Mouse (Mus musculus): ENCODE measurements at regions not wholly inside any gene's neighbourhood (a gene's known extent, or its start where the extent isn't known, plus 50 kb on each side); places are given as distances from the start of the nearest gene placed in this dataset.

DNA sequence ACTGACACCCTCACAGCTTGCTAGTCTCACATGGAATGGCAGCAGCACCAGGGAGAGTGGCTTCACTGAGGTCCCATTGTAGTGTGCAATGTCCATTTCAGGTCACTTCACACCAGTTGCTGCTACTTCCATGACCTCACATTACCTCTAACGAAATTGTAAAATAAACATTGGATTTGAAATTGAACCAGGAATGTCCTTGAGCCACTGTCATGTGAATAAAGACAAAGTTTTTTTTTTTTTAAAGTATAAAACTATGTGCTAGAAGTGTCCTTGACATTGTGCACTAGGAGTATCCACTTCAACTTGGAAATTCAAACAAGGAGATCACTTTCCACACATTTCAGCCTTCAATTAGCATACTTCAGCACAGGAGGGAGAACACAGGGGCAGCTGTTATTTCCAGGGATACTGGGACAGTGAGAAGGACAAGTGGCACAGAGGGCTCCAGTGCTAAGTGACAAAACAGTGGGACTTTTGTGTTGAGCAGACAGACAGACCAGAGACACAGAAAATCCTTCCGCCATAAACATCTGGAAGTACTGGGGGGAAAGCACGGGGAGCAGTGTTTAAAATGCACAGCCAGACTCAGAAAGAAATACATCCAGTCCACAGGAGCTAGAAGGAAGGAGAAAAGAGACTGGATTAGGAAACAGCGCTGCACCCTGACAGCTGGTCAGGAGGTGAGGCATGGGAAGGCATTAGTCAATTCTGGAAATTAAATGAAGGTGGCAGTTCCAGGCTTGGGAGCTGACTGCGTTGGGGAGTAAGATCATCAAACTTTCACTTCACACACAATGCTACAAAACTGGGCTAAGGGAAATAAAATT is 49.9 kb upstream of the Prkd1 start:
- H3K27me3 ChIP-seq (ENCODE audit: control insufficient read depth, insufficient read depth, low read length): no peaks in the 10 kb centered on the region
- H3K4me3 ChIP-seq (ENCODE audit: insufficient read depth in 1 of 2, low read depth in 2 of 2, low read length in 2 of 2): no peak overlapping the region
- ATAC-seq (ENCODE audit: insufficient read depth): no peak
- no peak for TF ChIP-seq CTCF (IDR thresholded peaks at IDR 0.05; ENCODE audit: low read depth)
- no peak for DNase-seq (ENCODE audit: low read depth in 3 of 3, low spot score in 3 of 3)
- no peaks in the 10 kb centered on the region for H3K9me3 ChIP-seq (ENCODE audit: control insufficient read depth, low read length)
- no peaks in the 10 kb centered on the region for H3K36me3 ChIP-seq (replicated peaks; ENCODE audit: control insufficient read depth, insufficient read depth, low read depth)
- H3K4me2 ChIP-seq (ENCODE audit: low read depth): no peak overlapping the region
- no peak overlapping the region for H3K9ac ChIP-seq (replicated peaks)
- no peak overlapping the region for H3K27ac ChIP-seq
- H3K4me1 ChIP-seq (replicated peaks; ENCODE audit: control insufficient read depth in 2 of 2, insufficient read depth in 2 of 2, low read length in 1 of 2): no peaks in the 10 kb centered on the region
- 49% methylated on average over 5 of the region's 5 CpGs for WGBS (ENCODE audit: insufficient replicate concordance)

All from liver, embryonic 14.5 days (tissue).